In the genomic region with DNA sequence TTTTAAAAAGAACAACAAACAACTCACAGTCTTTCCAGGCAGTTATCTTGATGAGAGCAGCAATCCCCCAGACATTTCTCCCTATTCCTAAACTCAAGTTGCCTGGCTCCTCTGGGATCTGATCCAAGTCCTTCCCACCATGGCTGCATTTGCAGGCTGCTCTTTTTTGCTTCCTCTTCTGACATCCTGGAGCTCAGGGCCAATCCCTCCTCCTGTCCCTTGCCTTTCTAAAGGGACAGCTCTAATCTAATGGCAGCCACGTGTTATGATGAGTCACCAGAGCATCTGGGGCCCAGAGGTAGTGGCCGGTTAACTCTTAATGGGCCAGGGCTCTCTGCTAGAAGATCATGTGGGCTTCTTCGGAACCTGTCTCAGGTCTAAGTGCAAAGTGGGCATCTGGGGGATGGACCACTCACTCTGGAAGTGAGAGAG, we compare ENCODE assay signal across 8 mouse cellular contexts. TPM values are rescaled to one million over a fixed set of nuclear protein-coding genes. Genes with fewer than 3 reads are reported as not detected.
DNase-seq lines count a peak whose midpoint lies in the region; ATAC-seq and TF ChIP-seq lines count a peak whose summit lies in the region.

No protein-coding gene starts in this region.

- peaks cover 2% of the 10 kb centered on the region; the same call in 1 of the 2 replicates for H3K27me3 ChIP-seq in embryonic facial prominence, embryonic 11.5 days (ENCODE audit: control insufficient read depth, insufficient read depth, low read length)
- H3K27me3 ChIP-seq in intestine, postnatal 0 days (replicated peaks; ENCODE audit: control insufficient read depth, insufficient read depth, low read length): no peaks in the 10 kb centered on the region
- H3K27me3 ChIP-seq in limb, embryonic 13.5 days: no peaks in the 10 kb centered on the region
- H3K27me3 ChIP-seq in midbrain, embryonic 12.5 days: peaks cover 36% of the 10 kb centered on the region

- H3K4me3 ChIP-seq in embryonic facial prominence, embryonic 11.5 days (ENCODE audit: low read depth, low read length): peak overlapping the region; percentile 60; the same call in 1 of the 2 replicates
- peak overlapping the region; percentile 62 for H3K4me3 ChIP-seq in intestine, postnatal 0 days (ENCODE audit: low read depth, low read length)
- peak overlapping the region; percentile 66 for H3K4me3 ChIP-seq in limb, embryonic 13.5 days
- H3K4me3 ChIP-seq in midbrain, embryonic 12.5 days: peak overlapping the region; percentile 67

- H3K4me2 ChIP-seq in embryonic facial prominence, embryonic 11.5 days (ENCODE audit: low read depth, low read length): peak overlapping the region; percentile 97
- peak overlapping the region; percentile 99 for H3K4me2 ChIP-seq in intestine, postnatal 0 days (replicated peaks; ENCODE audit: low read depth)
- H3K4me2 ChIP-seq in limb, embryonic 13.5 days (replicated peaks): peak overlapping the region; percentile 95
- peak overlapping the region; percentile 98 for H3K4me2 ChIP-seq in midbrain, embryonic 12.5 days (replicated peaks)

- TF ChIP-seq CTCF in intestine, postnatal 0 days (IDR thresholded peaks at IDR 0.05; ENCODE audit: low read depth): no peak

- H3K4me1 ChIP-seq in embryonic facial prominence, embryonic 11.5 days (ENCODE audit: control insufficient read depth, insufficient read depth, low read length): peaks cover 4% of the 10 kb centered on the region; the same call in 1 of the 2 replicates
- H3K4me1 ChIP-seq in intestine, postnatal 0 days (replicated peaks; ENCODE audit: control insufficient read depth, insufficient read depth, low read length): peaks cover 5% of the 10 kb centered on the region; the same call in 1 of the 2 replicates
- H3K4me1 ChIP-seq in limb, embryonic 13.5 days: peaks cover 33% of the 10 kb centered on the region
- peaks cover 12% of the 10 kb centered on the region for H3K4me1 ChIP-seq in midbrain, embryonic 12.5 days

- WGBS in embryonic facial prominence, embryonic 11.5 days: 5% methylated on average over 3 of the region's 3 CpGs
- 0% methylated on average over 3 of the region's 3 CpGs for WGBS in intestine, postnatal 0 days
- WGBS in limb, embryonic 13.5 days: 7% methylated on average over 3 of the region's 3 CpGs
- WGBS in midbrain, embryonic 12.5 days: 8% methylated on average over 3 of the region's 3 CpGs

- H3K27ac ChIP-seq in embryonic facial prominence, embryonic 11.5 days (replicated peaks; ENCODE audit: low read depth, low read length): no peak overlapping the region
- H3K27ac ChIP-seq in intestine, postnatal 0 days (ENCODE audit: low read depth, low read length): peak overlapping the region; percentile 82
- H3K27ac ChIP-seq in limb, embryonic 13.5 days: no peak overlapping the region
- 0 out of 2 replicates have a peak overlapping the region, but pooled peaks have one; percentile 31 for H3K27ac ChIP-seq in midbrain, embryonic 12.5 days (replicated peaks)

- no peaks in the 10 kb centered on the region for H3K9me3 ChIP-seq in embryonic facial prominence, embryonic 11.5 days (replicated peaks; ENCODE audit: control insufficient read depth, low read length)
- H3K9me3 ChIP-seq in intestine, postnatal 0 days (ENCODE audit: control insufficient read depth): no peaks in the 10 kb centered on the region
- H3K9me3 ChIP-seq in limb, embryonic 13.5 days: no peaks in the 10 kb centered on the region
- no peaks in the 10 kb centered on the region for H3K9me3 ChIP-seq in midbrain, embryonic 12.5 days

- no peaks in the 10 kb centered on the region for H3K36me3 ChIP-seq in embryonic facial prominence, embryonic 11.5 days (replicated peaks; ENCODE audit: control insufficient read depth, insufficient read depth, low read depth, low read length)
- peaks cover 5% of the 10 kb centered on the region; the same call in 1 of the 2 replicates for H3K36me3 ChIP-seq in intestine, postnatal 0 days (ENCODE audit: control insufficient read depth, insufficient read depth)
- H3K36me3 ChIP-seq in limb, embryonic 13.5 days: no peaks in the 10 kb centered on the region
- no peaks in the 10 kb centered on the region for H3K36me3 ChIP-seq in midbrain, embryonic 12.5 days

- no peak overlapping the region; the same call in 1 of the 2 replicates for H3K9ac ChIP-seq in embryonic facial prominence, embryonic 11.5 days (replicated peaks; ENCODE audit: low read length)
- H3K9ac ChIP-seq in intestine, postnatal 0 days (ENCODE audit: low read depth, low read length): peak overlapping the region; percentile 58
- peak overlapping the region; percentile 81 for H3K9ac ChIP-seq in limb, embryonic 13.5 days
- no peak overlapping the region for H3K9ac ChIP-seq in midbrain, embryonic 12.5 days (replicated peaks)

- peak; percentile 1; the same call in 1 of the 2 replicates for ATAC-seq in embryonic facial prominence, embryonic 11.5 days (replicated peaks; ENCODE audit: insufficient number of reproducible peaks, low FRiP score, low TSS enrichment, low read depth)
- ATAC-seq in granulocyte monocyte progenitor cell, adult 5-6 weeks (replicated peaks; ENCODE audit: poor library complexity, severe bottlenecking): peak; percentile 87
- peak; percentile 90 for ATAC-seq in intestine, postnatal 0 days
- ATAC-seq in limb, embryonic 13.5 days (ENCODE audit: low FRiP score, low read depth): peak; percentile 15; the same call in 1 of the 2 replicates
- peak; percentile 29; the same call in 1 of the 2 replicates for ATAC-seq in midbrain, embryonic 12.5 days (ENCODE audit: low FRiP score, low read depth)

- DNase-seq in 3134 (ENCODE audit: extremely low read depth, insufficient read length, low spot score): peak; percentile 77
- DNase-seq in adrenal gland, postnatal 4 days (ENCODE audit: low spot score in 2 of 2): peak; percentile 13 to 55
- DNase-seq in embryonic facial prominence, embryonic 11.5 days (ENCODE audit: low spot score): peak; percentile 56
- peak; percentile 72 to 79 for DNase-seq in spleen, postnatal 4 days (ENCODE audit: low spot score in 2 of 2)

RNA-seq across cellular contexts. Expression of a gene that starts 0.4 kb away (rescaled TPM):
- total RNA-seq in adrenal gland, postnatal 4 days (2021): 10 to 100 TPM; 10.9 to 11.0 TPM
- polyA plus RNA-seq in embryonic facial prominence, embryonic 11.5 days (2014; fragmentation: Nextera tagmentation; extraction: Ambion mirVana): 4.3 and 4.8 TPM in 2 replicates
- not detected in 2 replicates for total RNA-seq in granulocyte monocyte progenitor cell, adult 5-6 weeks (2014; fragmentation: Nextera tagmentation)
- total RNA-seq in granulocyte monocyte progenitor cell, adult 5-6 weeks (2017): 0.72 and 2.4 TPM in 2 replicates
- 6.3 and 7.5 TPM in 2 replicates for polyA plus RNA-seq in intestine, postnatal 0 days (2015; fragmentation: Nextera tagmentation; extraction: Ambion mirVana)
- 4.6 and 4.8 TPM in 2 replicates for polyA plus RNA-seq in limb, embryonic 13.5 days (2015; fragmentation: Nextera tagmentation; extraction: Ambion mirVana)
- 1.2 and 1.6 TPM in 2 replicates for polyA plus RNA-seq in midbrain, embryonic 12.5 days (2016; fragmentation: Nextera tagmentation; extraction: Ambion mirVana)

Comparison
In these comparisons a context has a peak if more than half of its experiments do, and no peak if none do; other contexts are left out.
1. ATAC-seq: peak in every context shown above with its lines; median percentile 90 in intestine, postnatal 0 days; 87 in granulocyte monocyte progenitor cell, adult 5-6 weeks; 29 in midbrain, embryonic 12.5 days; 15 in limb, embryonic 13.5 days; 1 in embryonic facial prominence, embryonic 11.5 days.
2. H3K27ac ChIP-seq: peak in intestine, postnatal 0 days (single experiment) and midbrain, embryonic 12.5 days (single experiment); none in embryonic facial prominence, embryonic 11.5 days (single experiment) and limb, embryonic 13.5 days (single experiment).
3. H3K9ac ChIP-seq: peak in intestine, postnatal 0 days (single experiment) and limb, embryonic 13.5 days (single experiment); none in embryonic facial prominence, embryonic 11.5 days (single experiment) and midbrain, embryonic 12.5 days (single experiment).
4. Peak in every context shown above with its lines, with median percentiles within 50 percentile points of each other: DNase-seq, H3K4me2 ChIP-seq and H3K4me3 ChIP-seq.